Mouse (Mus musculus): Measurements from ENCODE around the gene Rtn1.

DNA sequence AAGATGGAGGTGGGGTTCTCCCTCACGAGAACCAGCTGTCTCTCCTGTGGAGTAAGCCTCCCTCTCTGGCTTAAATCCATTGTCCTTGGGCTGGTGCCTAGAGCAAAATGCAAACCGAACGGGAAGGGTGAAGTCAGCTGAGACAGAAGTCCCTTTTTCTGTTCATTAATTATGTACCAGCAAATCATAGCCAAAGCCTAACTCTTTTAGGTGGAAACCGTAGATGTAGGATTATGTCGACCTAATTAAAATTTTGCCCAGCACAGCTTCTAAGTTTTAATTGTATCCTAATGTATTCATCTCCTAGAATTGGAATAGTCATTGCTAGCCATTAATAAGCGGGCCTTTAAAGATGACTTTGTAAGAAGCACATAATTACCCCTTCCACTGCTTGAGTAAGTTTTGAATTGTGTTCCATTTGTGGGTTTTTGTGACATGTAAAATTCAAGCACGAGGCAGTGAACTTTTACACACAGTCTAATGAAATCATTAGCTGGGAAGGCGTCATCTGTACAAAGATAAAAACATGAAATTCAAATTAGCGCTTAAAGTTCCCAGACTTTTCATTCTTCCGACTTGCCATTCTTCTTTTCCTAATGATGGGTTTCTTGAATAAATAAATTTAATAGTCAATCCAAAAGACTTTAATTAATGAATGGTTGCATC lies 29.0 kb upstream of the Rtn1 start:
- no peak for TF ChIP-seq TAL1 (IDR thresholded peaks at IDR 0.05; ENCODE audit: low read length)
- TF ChIP-seq GATA1 (IDR thresholded peaks at IDR 0.05; ENCODE audit: low read length), result no peak
